Mouse (Mus musculus) heart, postnatal 10 days (tissue): Measurements from ENCODE around the gene Pdcl3. TPM values are rescaled to one million over a fixed set of nuclear protein-coding genes. Genes with fewer than 3 reads are reported as not detected.

ENCODE experiments used
- DNase-seq, 2 experiments: peaks; one replicate each; pipeline ENCODE4 v3.0.0; 2021
- intact Hi-C: fragments of 180-260 bp; cut with DNase I; formaldehyde crosslinking; loops from one replicate; pipeline ENCODE4 v1.15.1; 2025
- total RNA-seq, 2 experiments: library from RNA; stranded (reverse); gene quantifications; 2 replicates each; pipeline ENCODE4 v1.2.3; 2021

Pdcl3 gene
- 10 to 100 TPM; 96.0 to 99.9 TPM for total RNA-seq

GRCm38 (mm10) chr1:38985308-38985707, at the start of gene Pdcl3:
Gene Pdcl3, plus strand, starts transcription at chr1:38985608.
- DNase-seq = no peak
- intact Hi-C loops = no loop called here

- DNase-seq = peak; percentile 5 to 31
- intact Hi-C loops = no loop called here
Measured at GRCm38 (mm10) chr1:38936780-38937179, 48.6 kb upstream of the Pdcl3 start.

GRCm38 (mm10) chr1:38938849-38939248, 46.6 kb upstream of the Pdcl3 start, which contains the start of gene Nms:
Gene Nms, plus strand, starts transcription at chr1:38939149.
- no peak for DNase-seq
- intact Hi-C loops = no loop called here

GRCm38 (mm10) chr1:38939608-38940007, 45.8 kb upstream of the Pdcl3 start:
- intact Hi-C loops = no loop called here
- peak; percentile 17 to 54 for DNase-seq

GRCm38 (mm10) chr1:38956457-38956856, 29.0 kb upstream of the Pdcl3 start:
- DNase-seq = no peak
- intact Hi-C loops = no loop called here

GRCm38 (mm10) chr1:38969116-38969515, 16.3 kb upstream of the Pdcl3 start:
- DNase-seq = no peak
- intact Hi-C loops = no loop called here

- no peak for DNase-seq
- intact Hi-C loops = no loop called here
Measured at GRCm38 (mm10) chr1:38971712-38972111, 13.7 kb upstream of the Pdcl3 start.

- DNase-seq = no peak
- intact Hi-C loops = no loop called here
Measured at GRCm38 (mm10) chr1:38972986-38973592, 12.3 kb upstream of the Pdcl3 start.

- DNase-seq = peak in 1 of 2 experiments; percentile 20
- intact Hi-C loops = no loop called here
Measured at GRCm38 (mm10) chr1:38979953-38980352, 5.5 kb upstream of the Pdcl3 start.

- intact Hi-C loops = no loop called here
- no peak for DNase-seq
Measured at GRCm38 (mm10) chr1:38983870-38984269, 1.5 kb upstream of the Pdcl3 start.

- intact Hi-C loops = no loop called here
- DNase-seq = peak; percentile 98
Measured at GRCm38 (mm10) chr1:38987080-38987864, 1.9 kb downstream of the Pdcl3 start.

GRCm38 (mm10) chr1:38987865-38988211, 2.4 kb downstream of the Pdcl3 start:
- no peak for DNase-seq
- intact Hi-C loops = no loop called here

- intact Hi-C loops = no loop called here
- no peak for DNase-seq
Measured at GRCm38 (mm10) chr1:38988357-38988756, 2.9 kb downstream of the Pdcl3 start.

GRCm38 (mm10) chr1:38992365-38992764, 7.0 kb downstream of the Pdcl3 start:
- DNase-seq = peak; percentile 28 to 42
- intact Hi-C loops = no loop called here

GRCm38 (mm10) chr1:39001106-39001505, 15.7 kb downstream of the Pdcl3 start:
- intact Hi-C loops = loop anchor here (2.0 kb wide), 2 partner anchors 340 to 530 kb away; no protein-coding TSS in a partner anchor
- peak; percentile 84 to 90 for DNase-seq

- DNase-seq = no peak
- intact Hi-C loops = no loop called here
Measured at GRCm38 (mm10) chr1:39005751-39006354, 20.4 kb downstream of the Pdcl3 start.

- intact Hi-C loops = no loop called here
- DNase-seq = peak; percentile 21 to 30
Measured at GRCm38 (mm10) chr1:39006830-39007829, 21.7 kb downstream of the Pdcl3 start.

GRCm38 (mm10) chr1:39010583-39011021, 25.2 kb downstream of the Pdcl3 start:
- DNase-seq = peak; percentile 87 to 90
- intact Hi-C loops = loop anchor here (1.0 to 2.0 kb wide), 2 partner anchors 182 to 331 kb away; partner anchors contain the start of gene Npas2

GRCm38 (mm10) chr1:39012576-39012975, 27.2 kb downstream of the Pdcl3 start:
- no peak for DNase-seq
- intact Hi-C loops = no loop called here

GRCm38 (mm10) chr1:39013843-39014242, 28.4 kb downstream of the Pdcl3 start:
- intact Hi-C loops = no loop called here
- no peak for DNase-seq
